ENCODE assay signal across 9 mouse cellular contexts in genomic region chr10:110102231-110102630, GRCm38 (mm10).
DNase-seq lines count a peak whose midpoint lies in the region; ATAC-seq lines count a peak whose summit lies in the region.
"Had no signal": no experiment of that assay in that cellular context is flagged by ENCODE, and none has a peak within 500 bp of the region (broad histone marks: within the 10 kb centered on the region; RNA-seq: fewer than 3 reads in every experiment).

No protein-coding gene starts in this region.

- H3K4me1 ChIP-seq in heart, embryonic 12.5 days (replicated peaks): no peaks in the 10 kb centered on the region
- H3K4me1 ChIP-seq in hindbrain, embryonic 16.5 days (ENCODE audit: control insufficient read depth, insufficient read depth, low read depth, low read length): peaks cover 2% of the 10 kb centered on the region
- H3K4me1 ChIP-seq in kidney, embryonic 14.5 days (ENCODE audit: control insufficient read depth, insufficient read depth, low read length): no peaks in the 10 kb centered on the region
- H3K4me1 ChIP-seq: megakaryocyte, embryonic 14.5 days had no signal

- H3K9me3 ChIP-seq in heart, embryonic 12.5 days (replicated peaks): no peaks in the 10 kb centered on the region
- H3K9me3 ChIP-seq in hindbrain, embryonic 16.5 days (ENCODE audit: control insufficient read depth, low read length): no peaks in the 10 kb centered on the region
- H3K9me3 ChIP-seq in kidney, embryonic 14.5 days (ENCODE audit: control insufficient read depth, low read length): no peaks in the 10 kb centered on the region

- H3K4me3 ChIP-seq in heart, embryonic 12.5 days: no peak overlapping the region
- no peak overlapping the region for H3K4me3 ChIP-seq in hindbrain, embryonic 16.5 days (ENCODE audit: low read length)
- H3K4me3 ChIP-seq in kidney, embryonic 14.5 days (ENCODE audit: low read length): no peak overlapping the region
- H3K4me3 ChIP-seq: megakaryocyte, embryonic 14.5 days had no signal

- no peaks in the 10 kb centered on the region for H3K27me3 ChIP-seq in heart, embryonic 12.5 days (replicated peaks)
- H3K27me3 ChIP-seq in hindbrain, embryonic 16.5 days (replicated peaks; ENCODE audit: control insufficient read depth, insufficient read depth, low read length): no peaks in the 10 kb centered on the region
- no peaks in the 10 kb centered on the region for H3K27me3 ChIP-seq in kidney, embryonic 14.5 days (ENCODE audit: control insufficient read depth, insufficient read depth, low read length)
- H3K27me3 ChIP-seq: megakaryocyte, embryonic 14.5 days had no signal

- H3K36me3 ChIP-seq in heart, embryonic 12.5 days: no peaks in the 10 kb centered on the region
- no peaks in the 10 kb centered on the region for H3K36me3 ChIP-seq in hindbrain, embryonic 16.5 days (ENCODE audit: control insufficient read depth, insufficient read depth, low read length)
- no peaks in the 10 kb centered on the region for H3K36me3 ChIP-seq in kidney, embryonic 14.5 days (ENCODE audit: control insufficient read depth, insufficient read depth, low read length)

- H3K4me2 ChIP-seq in heart, embryonic 12.5 days: no peak overlapping the region
- H3K4me2 ChIP-seq in hindbrain, embryonic 16.5 days (ENCODE audit: low read length): no peak overlapping the region
- H3K4me2 ChIP-seq in kidney, embryonic 14.5 days (replicated peaks; ENCODE audit: low read depth, low read length): no peak overlapping the region

- H3K9ac ChIP-seq in heart, embryonic 12.5 days: no peak overlapping the region
- H3K9ac ChIP-seq in hindbrain, embryonic 16.5 days (ENCODE audit: low read depth, low read length): no peak overlapping the region
- no peak overlapping the region for H3K9ac ChIP-seq in kidney, embryonic 14.5 days (ENCODE audit: low read depth, low read length)

- no peak overlapping the region for H3K27ac ChIP-seq in heart, embryonic 12.5 days (ENCODE audit: poor library complexity, severe bottlenecking)
- no peak overlapping the region for H3K27ac ChIP-seq in hindbrain, embryonic 16.5 days (ENCODE audit: low read depth, low read length)
- H3K27ac ChIP-seq in kidney, embryonic 14.5 days (ENCODE audit: low read depth, low read length): no peak overlapping the region

- no peak for ATAC-seq in heart, embryonic 12.5 days (ENCODE audit: insufficient number of reproducible peaks, low FRiP score)
- ATAC-seq in hindbrain, embryonic 16.5 days: peak; percentile 79
- no peak for ATAC-seq in kidney, embryonic 14.5 days (ENCODE audit: low FRiP score, low TSS enrichment)

- peak; percentile 95 for DNase-seq in heart, adult 11 months
- peak; percentile 10 for DNase-seq in adipocyte (ENCODE audit: low spot score)
- DNase-seq in gastrocnemius, adult 18-20 months (ENCODE audit: low spot score): peak; percentile 7
- DNase-seq in layer of hippocampus, adult 18-20 months (ENCODE audit: low spot score in 2 of 2): no peak
- no peak for DNase-seq in left cerebral cortex, postnatal 36 days (ENCODE audit: low spot score in 2 of 2)

- intact Hi-C loops in left cerebral cortex, postnatal 36 days (cut with DNase I): no loop called here

- 55% methylated on average over 4 of the region's 4 CpGs for WGBS in heart, embryonic 12.5 days
- WGBS in hindbrain, embryonic 16.5 days: 32% methylated on average over 4 of the region's 4 CpGs
- WGBS in kidney, embryonic 14.5 days: 61% methylated on average over 4 of the region's 4 CpGs

Comparison
In these comparisons a context has a peak if more than half of its experiments do, and no peak if none do; other contexts are left out.
1. DNase-seq: peak in heart, adult 11 months (single experiment), adipocyte (single experiment) and gastrocnemius, adult 18-20 months (single experiment); none in layer of hippocampus, adult 18-20 months (0 of 2) and left cerebral cortex, postnatal 36 days (0 of 2).